Mouse (Mus musculus) liver, postnatal 0 days (tissue): Measurements from ENCODE around the gene Snx22.

Experiments used
- CTCF ChIP-seq: sonication (generic); IDR thresholded peaks from 2 replicates; pipeline ENCODE4 v1.5.1; 2016; ENCODE audit warnings: antibody characterized with exemption, low read depth
- EP300 ChIP-seq: IDR thresholded peaks from 2 replicates; pipeline ENCODE4 v1.6.1; 2016; ENCODE audit warnings: antibody characterized with exemption, low read depth, mild to moderate bottlenecking

DNA sequence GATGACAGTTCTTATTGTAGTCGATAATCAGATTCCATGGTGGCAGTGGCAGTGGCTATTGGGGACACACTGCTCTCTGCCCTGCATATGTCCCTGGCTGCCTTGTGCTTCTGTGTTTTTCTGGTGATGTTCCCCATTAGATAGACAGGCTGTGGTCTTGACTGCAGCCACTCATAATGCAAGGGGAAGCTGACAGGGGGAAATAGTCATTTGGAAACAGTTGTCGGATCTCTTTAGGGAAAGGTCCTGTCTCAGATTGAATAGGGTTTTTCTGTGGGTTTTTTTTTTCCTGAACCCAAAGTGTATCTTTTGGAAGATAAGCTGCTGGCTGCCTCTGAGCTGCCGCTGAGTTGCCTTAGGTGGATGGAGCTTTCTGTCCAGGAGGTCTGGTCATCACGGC is 12.5 kb upstream of the Snx22 start:
- no peak for TF ChIP-seq CTCF
- no peak for TF ChIP-seq EP300
